Mouse (Mus musculus) forebrain, embryonic 11.5 days (tissue): Measurements from ENCODE around the gene Foxp1. TPM values are rescaled to one million over a fixed set of nuclear protein-coding genes. Genes with fewer than 3 reads are reported as not detected.

Source experiments
- ATAC-seq: fragments of 200-750 bp; cut with Nextera tagmentation; replicated peaks from 2 replicates; pipeline ENCODE4 v1.8.0; 2017; ENCODE audit warnings: moderate TSS enrichment; ENCODE audit not compliant: low FRiP score
- DNase-seq: peaks from one replicate; pipeline ENCODE4 v3.0.0-alpha.2; 2017; ENCODE audit warnings: low spot score
- H3K27ac ChIP-seq: fragments of 300-500 bp; sonication (generic); 2 replicates; pipeline ENCODE4 v1.5.1; 2014; ENCODE audit warnings: low read depth, low read length
- H3K27me3 ChIP-seq: fragments of 300-500 bp; sonication (generic); 2 replicates; pipeline ENCODE4 v1.6.1; 2014; ENCODE audit warnings: mild to moderate bottlenecking, low read length, mixed read lengths; ENCODE audit not compliant: control insufficient read depth, insufficient read depth
- H3K36me3 ChIP-seq: fragments of 300-500 bp; sonication (generic); 2 replicates; pipeline ENCODE4 v1.6.1; 2014; ENCODE audit warnings: mild to moderate bottlenecking, low read length, moderate library complexity, mixed read lengths; ENCODE audit not compliant: control insufficient read depth, insufficient read depth
- H3K4me1 ChIP-seq: fragments of 300-500 bp; sonication (generic); replicated peaks from 2 replicates; pipeline ENCODE4 v1.6.1; 2014; ENCODE audit warnings: low read length, mixed read lengths; ENCODE audit not compliant: control insufficient read depth, insufficient read depth
- H3K4me2 ChIP-seq: fragments of 300-500 bp; sonication (generic); 2 replicates; pipeline ENCODE4 v1.6.1; 2014; ENCODE audit warnings: low read depth, mild to moderate bottlenecking, low read length, moderate library complexity, mixed read lengths; ENCODE audit not compliant: severe bottlenecking
- H3K4me3 ChIP-seq: fragments of 300-500 bp; sonication (generic); 2 replicates; pipeline ENCODE4 v1.5.1; 2014; ENCODE audit warnings: low read depth, low read length
- H3K9ac ChIP-seq: fragments of 300-500 bp; sonication (generic); 2 replicates; pipeline ENCODE4 v1.6.1; 2014; ENCODE audit warnings: low read length
- H3K9me3 ChIP-seq: fragments of 300-500 bp; sonication (generic); 2 replicates; pipeline ENCODE4 v1.6.1; 2016; ENCODE audit warnings: low read length, mixed read lengths; ENCODE audit not compliant: control insufficient read depth
- WGBS: fragments of 180-500 bp; shearing (Covaris S2); extraction: QIAGEN DNeasy Blood & Tissue Kit; methylation state at CpG from one replicate; pipeline ENCODE4 v1.1.7; 2014; 5-methylcytosine and 5-hydroxymethylcytosine counted together
- polyA plus RNA-seq: library from polyadenylated mRNA; unstranded; fragments of >200 nt; fragmentation: Nextera tagmentation; extraction: Ambion mirVana; gene quantifications from 2 replicates; pipeline ENCODE4 v1.2.1, GENCODE M21; 2014

Foxp1 gene
- polyA plus RNA-seq, 1 experiment from 2014 or later, result 91.5 TPM

DNA sequence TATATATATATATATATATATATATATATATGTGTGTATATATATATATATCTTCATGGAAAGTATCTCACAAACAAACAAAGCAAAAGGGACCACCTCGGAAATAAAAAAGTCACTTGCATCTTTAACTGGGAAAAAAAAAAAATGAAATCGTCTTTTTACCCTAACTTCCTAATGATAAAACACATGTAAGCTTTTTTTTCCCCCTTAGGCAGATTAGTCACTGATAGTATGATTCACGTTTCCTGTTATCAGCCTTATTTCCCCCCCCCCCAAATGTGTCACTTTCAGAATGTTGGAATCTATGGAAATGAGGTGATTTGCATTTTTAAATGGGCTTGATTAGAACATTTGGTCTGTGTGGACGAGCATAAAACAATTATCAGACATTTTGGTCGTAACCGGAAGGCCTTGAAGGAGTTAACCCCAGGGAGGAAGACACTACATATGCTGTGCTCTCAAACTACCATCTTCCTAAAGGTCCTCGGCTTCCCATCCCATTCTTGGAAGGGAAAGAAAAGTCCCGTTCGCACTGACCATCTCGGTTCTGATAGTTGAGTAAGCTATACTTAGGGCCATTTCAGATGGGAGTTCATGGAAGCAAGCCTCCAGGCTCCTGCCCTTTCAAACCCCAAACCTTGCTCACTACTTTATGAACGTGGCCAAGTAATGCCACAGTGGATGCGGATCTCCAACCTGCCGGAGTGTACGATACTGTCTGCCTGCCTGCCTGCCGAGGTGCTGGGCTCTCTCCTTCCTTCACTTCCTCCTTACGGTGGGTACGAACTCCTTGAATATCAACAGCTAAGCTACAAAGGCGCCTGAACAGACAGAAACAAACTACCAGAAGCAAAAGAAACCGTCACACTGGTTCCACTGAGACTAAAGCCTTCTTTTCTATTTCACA is 495.6 kb downstream of the Foxp1 start:
- WGBS, result 15% methylated on average over 19 of the region's 19 CpGs
- Histone ChIP-seq H3K4me3 (peak overlapping the region; percentile 68), H3K9ac (peak overlapping the region; percentile 87), H3K4me1 (peaks cover 23% of the 10 kb centered on the region; the same call in 1 of the 2 replicates), H3K27me3 (no peaks in the 10 kb centered on the region), H3K27ac (peak overlapping the region; percentile 18), H3K4me2 (peak overlapping the region; percentile 67), H3K36me3 (no peaks in the 10 kb centered on the region), H3K9me3 (no peaks in the 10 kb centered on the region)
- DNase-seq (peak; percentile 37), ATAC-seq (no peak)

DNA sequence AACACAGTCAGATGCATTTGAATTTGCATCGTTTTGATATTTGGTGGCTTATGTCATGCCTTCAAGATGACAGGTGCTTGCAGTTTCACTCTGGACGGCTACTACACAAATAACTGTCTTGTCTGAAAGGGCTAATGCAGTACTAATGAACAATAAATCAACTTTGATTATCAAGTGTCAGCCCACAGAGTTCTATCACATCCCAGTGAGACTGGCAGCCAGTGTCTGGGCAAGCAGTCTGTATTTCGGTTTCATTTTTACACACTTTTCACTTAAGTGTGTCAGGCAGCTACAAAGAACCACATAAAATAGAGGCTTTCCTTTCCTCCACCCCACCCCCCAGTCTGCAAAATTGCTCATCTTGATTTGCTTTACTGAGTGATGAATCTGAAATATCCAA is 496.5 kb downstream of the Foxp1 start:
- no peak overlapping the region for H3K27ac ChIP-seq
- no peaks in the 10 kb centered on the region for H3K36me3 ChIP-seq
- H3K4me2 ChIP-seq, result peak overlapping the region; percentile 18; the same call in 1 of the 2 replicates
- ATAC-seq, result no peak
- H3K9me3 ChIP-seq, result no peaks in the 10 kb centered on the region
- DNase-seq, result no peak
- 68% methylated on average over 3 of the region's 3 CpGs for WGBS
- no peak overlapping the region for H3K9ac ChIP-seq
- H3K27me3 ChIP-seq, result no peaks in the 10 kb centered on the region
- H3K4me3 ChIP-seq, result no peak overlapping the region
- H3K4me1 ChIP-seq, result peaks cover 23% of the 10 kb centered on the region; the same call in 1 of the 2 replicates

GRCm38 (mm10) chr6:99024588-99024987 is 497.9 kb downstream of the Foxp1 start:
- Histone ChIP-seq H3K27ac (no peak overlapping the region), H3K9me3 (no peaks in the 10 kb centered on the region), H3K4me3 (no peak overlapping the region), H3K9ac (no peak overlapping the region), H3K4me2 (no peak overlapping the region), H3K27me3 (no peaks in the 10 kb centered on the region), H3K36me3 (no peaks in the 10 kb centered on the region), H3K4me1 (peaks cover 18% of the 10 kb centered on the region; the same call in 1 of the 2 replicates)
- WGBS, result 50% methylated on average over 9 of the region's 9 CpGs
- DNase-seq (peak; percentile 24), ATAC-seq (no peak)

DNA sequence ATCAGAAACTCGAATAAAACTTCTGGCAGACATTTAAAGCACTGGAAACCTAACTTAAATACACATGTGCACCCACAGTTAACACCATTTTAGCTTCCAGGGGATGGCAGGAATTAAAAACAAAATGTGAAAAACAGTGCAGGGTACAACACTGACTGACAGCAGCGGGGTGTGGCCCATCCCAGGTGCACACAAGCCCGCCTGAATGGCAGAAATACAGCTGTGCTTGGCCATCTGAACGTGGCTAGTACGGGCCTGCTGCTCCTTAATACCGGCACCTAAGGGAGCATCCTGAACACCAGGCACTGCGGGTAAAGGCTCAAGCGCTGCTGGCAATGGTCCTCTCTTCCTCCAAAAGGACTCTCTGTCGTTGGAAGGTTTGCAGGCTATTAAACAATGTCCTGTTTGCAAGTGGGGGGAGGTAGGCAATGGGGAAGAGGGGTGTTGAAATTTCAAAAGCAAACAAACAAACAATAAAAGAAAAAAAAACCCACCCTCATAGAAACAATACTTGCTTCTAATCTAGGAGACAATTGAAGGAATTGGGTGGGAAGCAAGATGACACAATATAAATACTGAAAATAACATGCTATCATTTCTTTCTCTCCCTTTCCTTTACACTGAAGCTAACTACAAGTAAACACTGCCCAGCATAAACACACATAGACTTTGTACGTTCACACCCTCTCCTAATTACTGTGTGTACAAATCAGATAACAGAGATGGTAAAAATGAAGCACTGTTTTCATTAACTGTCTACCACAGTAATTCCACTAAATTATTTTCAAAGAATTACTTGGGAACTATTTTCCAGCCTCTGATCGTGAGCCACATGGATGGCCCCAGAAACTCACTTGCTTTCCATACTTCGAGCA is 501.7 kb downstream of the Foxp1 start:
- no peak overlapping the region for H3K9ac ChIP-seq
- peaks cover 5% of the 10 kb centered on the region; the same call in 1 of the 2 replicates for H3K4me1 ChIP-seq
- no peak overlapping the region for H3K4me3 ChIP-seq
- 62% methylated on average over 12 of the region's 12 CpGs for WGBS
- no peaks in the 10 kb centered on the region for H3K9me3 ChIP-seq
- no peaks in the 10 kb centered on the region for H3K36me3 ChIP-seq
- H3K4me2 ChIP-seq, result no peak overlapping the region
- ATAC-seq (no peak), DNase-seq (peak; percentile 39)
- H3K27me3 ChIP-seq, result no peaks in the 10 kb centered on the region
- H3K27ac ChIP-seq, result no peak overlapping the region

DNA sequence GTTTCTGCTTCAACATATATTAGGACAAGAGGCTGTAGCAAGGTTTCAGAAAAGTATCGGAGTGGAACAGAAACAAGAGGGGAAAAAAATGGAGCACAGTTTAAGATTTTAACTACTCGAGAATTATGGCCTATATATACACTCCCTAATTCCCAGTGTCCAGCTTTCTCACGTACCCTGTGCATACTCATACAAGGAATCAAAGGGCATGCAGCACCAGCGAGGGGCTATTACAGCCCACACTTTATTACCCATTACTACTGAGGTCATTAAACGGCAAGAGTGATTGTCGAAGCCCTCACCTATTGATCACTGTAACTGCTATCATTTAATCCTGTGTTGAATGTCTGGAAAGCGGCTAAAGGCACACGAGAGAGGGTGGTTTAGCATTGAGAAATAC is 502.8 kb downstream of the Foxp1 start:
- Histone ChIP-seq H3K9ac (no peak overlapping the region), H3K27me3 (peaks cover 2% of the 10 kb centered on the region; the same call in 1 of the 2 replicates), H3K4me1 (peaks cover 5% of the 10 kb centered on the region; the same call in 1 of the 2 replicates), H3K4me3 (no peak overlapping the region), H3K9me3 (no peaks in the 10 kb centered on the region), H3K4me2 (no peak overlapping the region), H3K36me3 (no peaks in the 10 kb centered on the region), H3K27ac (no peak overlapping the region)
- no peak for DNase-seq
- WGBS, result 71% methylated on average over 8 of the region's 8 CpGs
- no peak for ATAC-seq

DNA sequence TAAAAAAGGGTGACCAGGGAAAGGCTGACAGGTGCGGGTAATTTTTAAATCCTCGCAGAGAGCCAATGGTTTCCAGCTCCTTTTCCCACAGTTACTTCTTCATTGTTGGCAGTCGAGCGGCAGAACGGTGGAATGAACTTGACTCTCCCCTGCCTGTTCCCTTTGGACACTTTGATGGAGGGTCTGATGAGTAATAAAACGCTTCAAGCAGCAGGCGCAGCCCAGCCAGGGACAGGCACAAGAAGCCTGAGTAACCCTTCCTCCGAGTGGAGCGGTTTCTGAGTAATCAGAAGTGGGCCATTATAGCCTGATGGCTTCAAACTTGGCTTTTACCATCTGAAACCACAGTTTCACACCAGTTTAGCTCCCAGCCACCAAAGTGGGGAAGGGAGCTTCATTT is 503.3 kb downstream of the Foxp1 start:
- peak; percentile 46 for DNase-seq

DNA sequence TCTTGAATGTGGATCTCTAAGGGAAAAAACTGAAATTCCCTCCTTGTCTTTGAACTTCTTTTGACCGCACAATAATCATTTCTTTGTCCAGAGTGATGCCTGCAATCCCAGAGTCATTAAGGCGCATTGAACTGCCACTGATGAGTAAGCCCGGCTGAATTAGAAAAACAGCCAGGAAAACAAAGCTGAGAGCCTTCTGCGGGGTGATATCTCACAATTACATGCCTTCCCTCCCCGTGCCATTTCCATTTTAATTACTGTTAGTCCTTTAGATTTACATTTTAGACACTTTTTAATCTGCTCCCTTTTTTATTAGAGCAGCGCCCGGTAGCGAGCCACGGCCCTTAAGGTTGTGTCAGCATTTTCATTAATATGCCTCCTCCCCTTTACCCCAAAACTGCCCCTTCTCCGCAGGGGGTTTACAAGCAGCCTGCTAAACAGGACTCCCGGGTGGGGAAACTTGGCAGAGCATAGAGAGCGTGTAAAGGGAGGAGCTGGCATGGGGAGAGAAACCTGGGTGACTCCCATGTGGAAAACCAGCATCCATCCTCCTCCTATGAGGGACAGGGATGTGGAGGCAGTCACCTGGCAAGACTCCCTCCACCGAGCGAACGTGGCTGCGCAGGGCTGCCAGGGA is 508.5 kb downstream of the Foxp1 start:
- Histone ChIP-seq H3K9ac (no peak overlapping the region), H3K27ac (no peak overlapping the region), H3K4me1 (peaks cover 22% of the 10 kb centered on the region), H3K36me3 (no peaks in the 10 kb centered on the region), H3K9me3 (no peaks in the 10 kb centered on the region), H3K27me3 (peaks cover 4% of the 10 kb centered on the region), H3K4me3 (no peak overlapping the region), H3K4me2 (peak overlapping the region; percentile 24; the same call in 1 of the 2 replicates)
- 24% methylated on average over 16 of the region's 16 CpGs for WGBS
- peak; percentile 55 for DNase-seq
- ATAC-seq, result peak; percentile 59

More for the DNA sequence above, 503.3 kb downstream of the Foxp1 start:
- H3K4me3 ChIP-seq, result no peak overlapping the region
- no peak overlapping the region for H3K9ac ChIP-seq
- 70% methylated on average over 9 of the region's 9 CpGs for WGBS
- H3K9me3 ChIP-seq, result no peaks in the 10 kb centered on the region
- peaks cover 4% of the 10 kb centered on the region for H3K4me1 ChIP-seq
- H3K36me3 ChIP-seq, result no peaks in the 10 kb centered on the region
- ATAC-seq, result no peak
- no peak overlapping the region for H3K4me2 ChIP-seq
- peaks cover 2% of the 10 kb centered on the region; the same call in 1 of the 2 replicates for H3K27me3 ChIP-seq
- no peak overlapping the region for H3K27ac ChIP-seq
